Mouse (Mus musculus) hindbrain, embryonic 15.5 days (tissue): ENCODE measurements around the gene Gpr183. TPM values are rescaled to one million over a fixed set of nuclear protein-coding genes. Genes with fewer than 3 reads are reported as not detected.

ENCODE experiments used
- ATAC-seq: fragments of 200-750 bp; cut with Nextera tagmentation; 2 replicates; pipeline ENCODE4 v1.8.0; 2017; ENCODE audit warnings: low read depth, moderate number of reproducible peaks, moderate TSS enrichment; ENCODE audit not compliant: low FRiP score
- H3K27ac ChIP-seq: fragments of 300-500 bp; sonication (generic); replicated peaks from 2 replicates; pipeline ENCODE4 v1.5.1; 2015; ENCODE audit warnings: mild to moderate bottlenecking, inconsistent platforms
- H3K27me3 ChIP-seq: fragments of 300-500 bp; sonication (generic); 2 replicates; pipeline ENCODE4 v1.6.1; 2015; ENCODE audit warnings: control low read depth, inconsistent platforms
- H3K36me3 ChIP-seq: fragments of 300-500 bp; sonication (generic); 2 replicates; pipeline ENCODE4 v1.6.1; 2015; ENCODE audit warnings: control low read depth, inconsistent platforms
- H3K4me1 ChIP-seq: fragments of 300-500 bp; sonication (generic); replicated peaks from 2 replicates; pipeline ENCODE4 v1.6.1; 2015; ENCODE audit warnings: control low read depth, inconsistent platforms
- H3K4me2 ChIP-seq: fragments of 300-500 bp; sonication (generic); 2 replicates; pipeline ENCODE4 v1.6.1; 2015; ENCODE audit warnings: moderate library complexity, mild to moderate bottlenecking, inconsistent platforms
- H3K4me3 ChIP-seq: fragments of 300-500 bp; sonication (generic); 2 replicates; pipeline ENCODE4 v1.5.1; 2015; ENCODE audit warnings: mild to moderate bottlenecking, inconsistent platforms
- H3K9ac ChIP-seq: fragments of 300-500 bp; sonication (generic); 2 replicates; pipeline ENCODE4 v1.6.1; 2015; ENCODE audit warnings: inconsistent platforms
- H3K9me3 ChIP-seq: fragments of 300-500 bp; sonication (generic); 2 replicates; pipeline ENCODE4 v1.6.1; 2016; ENCODE audit warnings: control low read depth, inconsistent platforms
- WGBS: fragments of 180-500 bp; shearing (Covaris S2); methylation state at CpG from one replicate; pipeline ENCODE4 v1.1.7; 2015; 5-methylcytosine and 5-hydroxymethylcytosine counted together
- polyA plus RNA-seq: library from polyadenylated mRNA; unstranded; fragments of >200 nt; fragmentation: Nextera tagmentation; extraction: Ambion mirVana; gene quantifications from 2 replicates; pipeline ENCODE4 v1.2.1, GENCODE M21; 2015

Gene Gpr183
- polyA plus RNA-seq, 1 experiment from 2014 or later = 0.73 TPM

DNA sequence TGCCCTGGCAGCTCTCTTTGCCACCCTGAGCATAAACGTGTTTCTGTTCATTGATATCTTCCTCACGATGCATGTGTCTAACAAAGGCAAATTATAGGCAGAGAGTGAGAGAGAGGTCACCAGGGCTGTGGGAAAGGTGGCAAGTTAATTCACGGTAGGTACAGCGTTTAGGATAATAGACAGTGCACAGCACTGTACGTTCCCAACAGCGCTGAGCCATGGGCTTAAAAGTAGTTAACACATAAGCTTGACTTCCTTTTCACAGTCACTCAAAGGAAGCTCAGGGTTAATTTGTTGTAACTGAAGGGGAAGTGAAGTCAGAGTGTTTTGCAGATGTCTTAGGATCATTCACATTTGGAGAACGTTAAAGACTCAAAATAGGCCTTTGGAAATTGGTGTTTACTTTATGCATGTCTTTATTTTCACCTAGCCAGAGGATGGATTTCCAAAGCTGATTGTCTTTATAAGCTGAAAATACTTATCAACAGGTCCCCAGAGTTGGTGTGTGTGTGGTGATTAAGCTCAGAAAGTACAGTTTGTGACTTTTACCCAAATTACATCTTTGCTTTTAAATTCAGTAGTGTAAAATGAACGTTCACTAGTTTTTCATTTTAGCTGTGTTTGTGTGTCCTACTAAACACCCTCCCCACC is 58.5 kb downstream of the Gpr183 start:
- ATAC-seq = no peak
- no peak overlapping the region for H3K4me3 ChIP-seq
- no peaks in the 10 kb centered on the region for H3K4me1 ChIP-seq
- no peak overlapping the region for H3K4me2 ChIP-seq
- H3K9ac ChIP-seq = no peak overlapping the region
- H3K9me3 ChIP-seq = no peaks in the 10 kb centered on the region
- H3K27ac ChIP-seq = no peak overlapping the region
- H3K36me3 ChIP-seq = peaks cover 38% of the 10 kb centered on the region
- H3K27me3 ChIP-seq = no peaks in the 10 kb centered on the region
- 86% methylated on average over 8 of the region's 8 CpGs for WGBS

- Histone ChIP-seq H3K27ac (no peak overlapping the region), H3K4me3 (no peak overlapping the region), H3K36me3 (peaks cover 33% of the 10 kb centered on the region), H3K9ac (no peak overlapping the region), H3K9me3 (no peaks in the 10 kb centered on the region), H3K4me1 (no peaks in the 10 kb centered on the region), H3K27me3 (no peaks in the 10 kb centered on the region), H3K4me2 (no peak overlapping the region)
- WGBS = 77% methylated on average over 3 of the region's 3 CpGs
- ATAC-seq = no peak
These were observed 60.2 kb downstream of the Gpr183 start for GRCm38 (mm10) chr14:121904754-121905153.

DNA sequence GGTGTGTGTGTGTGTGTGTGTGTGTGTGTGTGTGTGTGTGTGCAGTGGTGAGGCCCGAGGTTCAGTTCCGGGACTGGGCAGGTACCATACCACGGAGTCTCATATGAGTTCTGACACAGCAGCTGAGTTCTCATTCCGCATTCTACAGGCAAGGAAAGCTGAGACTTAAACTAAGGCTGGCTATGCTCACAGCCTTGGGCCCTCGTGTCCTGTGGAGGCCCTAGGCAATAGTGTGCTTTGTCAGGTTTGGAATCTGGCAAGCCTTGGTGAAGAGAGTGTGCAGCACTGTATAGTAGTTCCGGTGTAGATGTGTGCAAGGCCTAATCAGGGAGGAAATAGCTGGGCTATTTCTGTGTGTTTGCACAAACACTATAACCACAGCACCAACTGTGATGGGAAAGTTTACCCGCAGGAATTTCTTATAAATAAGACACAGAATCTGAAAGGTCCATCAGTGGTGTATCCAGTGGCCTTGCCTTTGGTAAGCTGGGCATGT is 61.6 kb downstream of the Gpr183 start:
- no peaks in the 10 kb centered on the region for H3K9me3 ChIP-seq
- H3K36me3 ChIP-seq = peaks cover 23% of the 10 kb centered on the region
- H3K4me1 ChIP-seq = no peaks in the 10 kb centered on the region
- H3K27me3 ChIP-seq = no peaks in the 10 kb centered on the region
- no peak for ATAC-seq
- H3K9ac ChIP-seq = no peak overlapping the region
- no peak overlapping the region for H3K27ac ChIP-seq
- WGBS = 95% methylated on average over 7 of the region's 7 CpGs
- no peak overlapping the region for H3K4me3 ChIP-seq
- H3K4me2 ChIP-seq = no peak overlapping the region

Other genes with a start within 250 kb of the Gpr183 start
- 11.0 and 12.1 TPM in 2 replicates for gene Dock9, start 167.4 kb downstream of the Gpr183 start, polyA plus RNA-seq
- gene Ubac2, start 86.6 kb downstream of the Gpr183 start, polyA plus RNA-seq = 51.1 and 52.7 TPM in 2 replicates
- 0.19 and 0.28 TPM in 2 replicates for gene Gpr18, start 49.4 kb downstream of the Gpr183 start, polyA plus RNA-seq
- not detected in 2 replicates for gene Timm8a2, start 69.5 kb upstream of the Gpr183 start, polyA plus RNA-seq
- 108 and 115 TPM in 2 replicates for gene Tm9sf2, start 141.8 kb upstream of the Gpr183 start, polyA plus RNA-seq
- gene Clybl, start 216.5 kb upstream of the Gpr183 start, polyA plus RNA-seq = 16.3 and 17.5 TPM in 2 replicates